Mouse (Mus musculus): ENCODE results near the gene Tmem242.
"Not testable (repeated sequence)": the region's sequence is repeated elsewhere in the genome, so short reads cannot be mapped to it uniquely, and the experiment has no call there.

The Tmem242 gene

DNA sequence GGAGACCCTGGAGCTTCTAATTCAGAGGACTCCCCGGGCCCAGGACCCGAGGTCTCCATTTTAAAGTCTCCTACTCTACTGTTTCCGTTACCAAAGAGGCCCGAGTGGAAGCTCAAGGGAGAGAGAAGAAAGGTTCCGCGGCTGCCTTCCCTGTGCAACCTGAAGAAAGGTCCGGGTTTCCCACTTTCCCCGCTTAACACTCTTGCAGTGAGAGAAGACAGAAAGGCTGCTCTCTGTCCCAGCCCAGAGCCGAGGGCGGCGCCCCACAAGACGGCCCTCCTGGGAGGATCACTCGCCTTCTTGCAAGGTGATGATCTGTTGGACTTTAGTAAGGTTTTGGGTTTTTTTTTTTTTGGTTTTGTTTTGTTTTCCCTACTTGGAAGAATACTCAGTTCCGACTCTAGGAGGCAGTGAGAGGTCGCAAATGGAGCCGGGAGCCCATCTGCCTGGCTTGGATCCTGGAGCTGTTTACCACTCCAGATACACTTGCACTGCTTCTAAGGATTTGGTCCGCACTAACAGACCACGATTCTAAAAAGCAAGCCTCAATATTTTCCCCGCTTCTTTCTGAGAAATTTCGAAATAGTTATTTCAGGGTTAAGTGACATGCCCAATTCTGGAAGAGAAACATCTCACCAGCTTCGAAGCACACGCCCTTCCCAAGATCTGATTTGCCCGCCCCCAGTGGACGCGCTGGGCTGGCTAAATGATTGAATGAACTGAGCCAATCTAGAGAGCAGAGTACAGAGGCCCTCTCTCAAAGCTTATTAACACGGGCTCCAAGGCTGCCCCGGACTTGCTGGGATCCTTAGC lies at the start of gene Tmem242:
TSS of gene Tmem242 (minus strand) at position 101 of the 813 bp plus-strand sequence.
- DNase-seq (ENCODE audit: low spot score), result peak; percentile 94

DNA sequence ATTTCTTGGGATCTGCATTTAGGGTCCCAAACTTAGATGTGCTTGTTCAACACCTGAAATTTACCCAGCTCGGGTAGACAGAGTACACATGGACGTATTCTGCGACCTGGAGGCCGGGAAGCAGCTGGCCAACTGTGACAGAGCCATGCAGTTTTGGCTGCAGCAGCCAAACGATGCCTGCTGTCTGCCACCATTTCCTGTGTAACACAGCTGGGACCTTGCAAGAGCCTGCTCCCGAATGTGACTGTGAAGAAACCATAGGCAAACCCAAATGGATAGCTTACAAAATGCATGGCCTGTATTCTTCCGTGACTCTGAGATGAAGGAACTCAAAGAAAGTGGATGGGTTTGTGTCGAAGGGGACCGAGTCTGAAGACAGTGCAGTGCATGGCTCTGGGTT lies 48.1 kb upstream of the Tmem242 start:
- DNase-seq (ENCODE audit: low spot score), result no peak

DNA sequence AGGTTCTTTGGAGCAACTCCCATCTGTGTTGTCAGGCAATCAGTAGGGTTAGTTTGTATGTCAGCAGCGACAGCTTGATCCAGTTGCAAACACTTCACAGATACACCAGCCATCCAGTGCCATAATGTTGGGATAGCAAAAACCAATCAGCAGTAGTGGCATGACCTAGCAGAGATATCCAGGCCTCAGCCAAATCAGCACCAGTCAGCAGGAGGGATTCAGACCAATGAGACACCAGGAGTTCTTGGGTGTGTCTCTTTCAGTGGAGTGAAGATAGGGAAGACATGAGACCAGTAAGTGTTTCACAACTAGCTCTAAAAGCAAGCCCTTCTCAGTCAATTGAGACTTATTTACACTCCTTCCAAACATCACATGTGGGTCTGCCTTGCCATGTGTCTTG lies 44.6 kb upstream of the Tmem242 start:
- DNase-seq (ENCODE audit: low spot score), result no peak

DNA sequence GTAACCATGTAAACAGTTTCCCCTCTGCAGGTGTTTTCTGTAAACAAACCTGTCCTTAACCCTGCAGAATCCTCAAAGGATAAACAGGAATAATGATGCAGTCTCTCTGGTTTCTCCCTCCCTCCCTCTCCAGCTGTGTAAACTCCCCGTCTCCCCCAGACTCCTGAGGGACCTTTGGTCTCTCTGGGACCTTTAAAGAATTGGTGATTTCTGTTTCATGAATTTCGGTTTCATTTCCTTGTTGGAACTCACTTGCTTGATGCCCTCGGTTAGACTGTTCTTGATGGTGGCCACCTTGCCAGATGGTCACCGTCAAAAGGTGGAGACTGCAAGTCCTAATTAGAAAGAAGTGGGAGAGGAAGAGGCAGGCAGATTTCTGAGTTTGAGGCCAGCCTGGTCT lies 43.4 kb upstream of the Tmem242 start:
- no peak for DNase-seq (ENCODE audit: low spot score)

DNA sequence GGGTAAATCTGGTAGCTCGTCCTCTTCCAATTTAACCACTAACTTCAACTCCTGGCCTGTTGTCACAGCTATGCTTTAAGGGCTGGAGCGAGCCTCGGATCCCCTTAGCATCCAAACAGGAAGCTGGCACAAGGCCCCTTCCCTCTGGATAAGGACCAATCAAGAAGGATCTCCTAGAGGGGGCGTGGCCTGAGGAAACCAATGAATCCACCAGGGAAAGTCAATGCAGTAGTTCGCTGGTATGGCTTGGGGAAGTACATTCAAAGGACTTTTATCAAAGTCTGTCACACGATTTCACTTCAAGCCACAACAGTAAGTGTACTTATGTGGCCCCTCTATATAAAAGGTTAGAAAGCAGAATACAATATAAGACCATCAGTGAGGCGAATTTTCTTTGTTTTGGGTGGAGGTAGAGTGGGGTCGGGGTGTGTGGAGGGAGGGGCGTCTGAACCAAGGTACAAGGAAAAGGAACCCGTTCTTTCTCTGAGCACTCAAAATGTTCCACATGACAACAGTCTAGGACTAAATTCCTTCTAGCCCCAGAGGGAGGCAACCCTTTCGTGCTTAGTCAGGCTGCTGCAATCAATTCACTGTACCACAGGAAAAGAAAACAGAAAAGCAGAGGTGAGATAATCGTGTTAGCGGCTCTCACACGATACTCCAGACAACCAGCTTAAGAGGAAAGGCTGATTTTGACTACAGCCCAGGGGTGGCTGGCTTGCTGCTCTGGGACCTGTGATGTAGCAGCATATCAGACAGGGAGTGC lies 36.1 kb upstream of the Tmem242 start:
- DNase-seq (ENCODE audit: low spot score), result peak; percentile 81

DNA sequence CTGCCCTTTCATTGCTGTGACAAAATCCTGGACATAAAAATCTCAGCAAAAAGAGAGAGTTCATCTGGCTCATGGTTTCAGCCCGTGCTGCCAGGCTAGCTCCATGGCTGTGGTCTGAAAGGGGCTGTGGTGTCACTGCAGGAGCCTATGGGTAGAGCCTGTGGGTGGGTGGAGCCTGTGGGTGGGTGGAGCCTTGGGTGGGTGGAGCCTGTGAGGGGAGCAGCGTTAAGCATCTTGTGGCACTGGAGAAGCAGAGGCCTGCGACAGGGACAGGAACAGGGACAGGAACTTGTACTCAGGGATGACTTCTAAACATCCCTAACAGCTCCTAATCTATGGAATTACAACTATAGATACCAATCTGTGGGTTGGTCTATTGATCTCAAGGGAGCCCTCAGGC lies 32.2 kb upstream of the Tmem242 start:
- DNase-seq (ENCODE audit: low spot score), result no peak

DNA sequence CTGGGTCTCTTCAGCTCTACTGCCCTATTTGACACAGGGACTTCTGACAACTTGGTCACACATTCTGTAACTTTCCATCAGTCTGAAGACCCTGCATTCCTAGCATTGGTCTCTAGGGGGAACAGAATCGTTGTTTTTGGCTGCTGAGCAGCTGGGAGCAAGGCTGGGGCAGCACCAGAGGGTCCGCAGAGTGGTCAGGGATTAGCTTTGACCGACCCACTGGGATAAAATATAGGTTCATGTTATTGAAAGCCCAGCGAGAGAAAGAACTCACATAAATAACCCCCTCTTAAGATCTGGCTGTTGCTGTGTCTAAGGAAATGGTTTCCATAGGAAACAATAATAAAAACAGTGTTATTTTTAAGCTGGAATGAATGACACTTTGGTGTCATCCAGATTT lies 27.1 kb upstream of the Tmem242 start:
- DNase-seq (ENCODE audit: low spot score), result no peak

DNA sequence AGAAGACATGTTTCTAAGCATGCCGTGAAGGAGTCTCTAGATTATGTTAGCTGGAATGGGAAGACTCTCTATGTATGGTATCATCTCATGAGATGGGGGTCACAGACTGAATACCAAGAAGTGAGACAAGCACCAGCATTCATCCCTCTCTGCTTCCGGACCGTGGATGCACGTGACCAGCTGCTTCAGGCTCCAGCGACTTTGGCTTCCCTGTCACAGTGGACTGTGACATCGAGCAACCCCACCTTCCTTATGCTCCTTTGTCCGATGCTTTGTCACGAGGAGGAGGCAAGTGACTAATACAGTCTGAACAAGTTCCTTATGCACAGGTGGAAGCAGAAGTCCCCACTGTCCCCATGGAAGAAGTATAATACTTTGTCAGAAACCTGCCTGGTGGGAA lies 26.7 kb upstream of the Tmem242 start:
- no peak for DNase-seq (ENCODE audit: low spot score)

DNA sequence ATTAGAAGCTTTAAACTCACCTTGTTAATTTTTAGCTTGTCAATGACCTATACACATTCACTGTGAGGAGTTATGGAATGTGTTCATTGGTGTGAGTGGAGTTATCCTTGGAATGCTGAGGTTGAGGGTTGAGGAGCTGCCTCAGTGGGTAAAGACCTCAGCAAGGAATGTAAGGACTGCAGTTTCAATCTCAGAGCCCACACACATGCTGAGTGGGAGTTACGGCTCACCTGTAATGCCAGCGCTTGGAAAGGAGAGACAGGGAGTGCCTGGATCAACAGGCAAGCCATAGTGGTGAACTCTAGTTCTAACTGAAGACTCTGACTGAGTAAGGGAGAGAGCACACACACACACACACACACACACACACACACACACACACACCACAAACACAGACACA lies 23.9 kb upstream of the Tmem242 start:
- DNase-seq (ENCODE audit: low spot score), result no peak

DNA sequence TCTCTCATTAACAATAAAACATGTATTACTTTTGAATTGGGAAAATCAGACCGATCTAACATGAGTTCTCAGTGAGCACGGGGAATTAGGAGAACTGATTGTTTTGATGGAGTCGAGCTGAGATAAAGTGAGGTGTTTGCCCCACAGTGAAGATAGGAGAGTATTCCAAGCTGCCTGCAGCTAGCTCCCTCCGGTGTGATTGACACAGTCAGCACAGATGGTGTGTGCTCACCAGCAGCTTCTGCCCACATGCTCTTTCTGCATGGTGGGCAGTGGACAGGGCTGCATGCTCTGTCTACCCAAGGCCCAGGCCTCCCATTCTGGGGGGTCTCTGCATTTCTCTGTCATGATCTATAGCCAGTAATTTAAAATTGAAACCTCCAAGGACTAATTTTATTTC lies 13.6 kb upstream of the Tmem242 start:
- no peak for DNase-seq (ENCODE audit: low spot score)

DNA sequence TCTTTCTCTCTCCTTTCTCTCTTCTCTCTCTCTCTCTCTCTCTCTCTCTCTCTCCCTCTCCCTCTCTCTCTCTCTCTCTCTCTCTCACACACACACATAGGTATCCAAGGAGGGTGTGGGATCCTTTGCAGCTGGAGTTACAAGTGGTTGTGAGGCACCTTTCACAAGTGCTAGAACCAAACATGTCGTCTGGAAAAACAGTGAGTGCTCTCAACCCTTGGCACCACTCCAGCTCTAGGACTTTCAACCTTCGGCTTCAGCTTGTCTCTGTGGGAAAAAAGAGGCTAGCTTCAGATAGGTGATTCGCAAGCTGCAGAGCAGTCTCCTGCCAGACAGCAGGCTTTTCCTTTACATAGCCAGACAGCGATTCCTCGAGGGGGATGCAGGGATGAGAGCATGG lies 3.7 kb upstream of the Tmem242 start:
- DNase-seq (ENCODE audit: low spot score), result peak; percentile 20

DNA sequence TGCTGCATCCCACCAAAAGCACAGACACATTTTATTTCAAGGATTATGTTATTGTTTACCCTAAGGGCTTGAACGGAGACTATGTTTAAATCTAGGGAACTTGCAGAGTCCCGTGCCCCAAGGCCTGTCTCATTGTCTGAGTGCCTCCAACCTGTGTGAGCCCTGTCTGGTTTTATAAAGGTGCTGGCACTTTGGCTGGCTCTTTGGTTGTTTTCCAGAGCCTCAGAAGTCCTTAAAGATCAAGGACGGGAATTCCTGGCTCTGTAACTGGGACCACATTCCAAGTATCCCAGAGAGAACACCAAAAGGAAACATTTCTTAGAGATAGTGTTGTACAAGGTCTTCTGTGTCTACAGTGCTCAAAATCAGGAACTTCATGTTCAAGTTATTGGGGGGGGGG lies 3.2 kb upstream of the Tmem242 start:
- no peak for DNase-seq (ENCODE audit: low spot score)

DNA sequence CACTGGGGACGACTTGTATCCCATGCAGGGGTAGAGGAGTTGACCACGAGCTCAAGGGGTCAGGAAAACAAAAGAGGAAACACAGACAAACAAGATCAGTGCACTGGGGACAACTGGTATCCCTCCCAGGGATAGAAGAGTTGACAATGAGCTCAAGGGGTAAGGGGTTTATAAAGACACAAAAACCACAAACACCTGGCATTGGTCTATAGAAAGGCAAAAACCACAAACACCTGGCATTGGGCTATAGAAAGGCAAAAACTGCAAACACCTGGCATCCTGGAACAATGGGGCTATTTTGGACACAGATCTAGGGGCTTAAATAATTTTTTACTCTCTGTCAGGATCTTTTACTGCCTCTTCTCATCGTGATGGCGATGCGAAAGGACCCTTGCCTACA lies 2.3 kb upstream of the Tmem242 start:
- not testable (repeated sequence) for DNase-seq (ENCODE audit: low spot score)

DNA sequence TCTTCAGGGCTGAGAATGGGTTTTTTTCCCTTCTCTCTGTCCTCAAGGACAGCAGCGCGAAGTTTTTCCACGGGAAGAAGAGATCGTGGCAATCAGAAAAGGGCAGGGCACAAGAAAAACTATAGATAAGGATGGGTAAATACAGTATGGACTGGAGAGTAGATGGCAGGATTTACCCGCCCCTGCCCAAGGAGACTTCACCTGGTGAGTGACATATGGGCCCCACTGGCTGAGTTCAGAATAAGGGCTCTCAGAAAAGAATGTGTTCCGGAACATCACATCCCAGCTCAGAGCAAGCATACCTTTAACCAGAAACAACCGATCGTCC lies 264 bp downstream of the Tmem242 start:
- DNase-seq (ENCODE audit: low spot score), result no peak

DNA sequence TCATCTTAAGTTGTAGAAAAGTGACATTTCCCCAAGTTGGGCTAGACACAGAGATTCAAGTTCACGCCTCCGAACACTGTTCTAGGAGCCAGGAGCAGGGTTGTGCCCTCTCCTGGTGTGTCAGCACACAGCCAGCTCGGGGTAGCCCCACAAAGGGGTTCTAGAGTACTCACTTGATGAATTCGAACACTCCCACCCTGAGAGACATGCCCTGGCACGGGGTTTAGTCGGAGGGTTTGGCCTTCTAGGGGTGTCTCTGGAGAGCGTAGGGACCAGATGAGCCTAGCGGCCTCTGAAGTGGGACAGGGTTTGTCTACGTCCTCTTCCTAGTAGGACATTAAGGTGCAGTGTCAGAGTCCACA lies 10.3 kb downstream of the Tmem242 start:
- DNase-seq (ENCODE audit: low spot score), result no peak

DNA sequence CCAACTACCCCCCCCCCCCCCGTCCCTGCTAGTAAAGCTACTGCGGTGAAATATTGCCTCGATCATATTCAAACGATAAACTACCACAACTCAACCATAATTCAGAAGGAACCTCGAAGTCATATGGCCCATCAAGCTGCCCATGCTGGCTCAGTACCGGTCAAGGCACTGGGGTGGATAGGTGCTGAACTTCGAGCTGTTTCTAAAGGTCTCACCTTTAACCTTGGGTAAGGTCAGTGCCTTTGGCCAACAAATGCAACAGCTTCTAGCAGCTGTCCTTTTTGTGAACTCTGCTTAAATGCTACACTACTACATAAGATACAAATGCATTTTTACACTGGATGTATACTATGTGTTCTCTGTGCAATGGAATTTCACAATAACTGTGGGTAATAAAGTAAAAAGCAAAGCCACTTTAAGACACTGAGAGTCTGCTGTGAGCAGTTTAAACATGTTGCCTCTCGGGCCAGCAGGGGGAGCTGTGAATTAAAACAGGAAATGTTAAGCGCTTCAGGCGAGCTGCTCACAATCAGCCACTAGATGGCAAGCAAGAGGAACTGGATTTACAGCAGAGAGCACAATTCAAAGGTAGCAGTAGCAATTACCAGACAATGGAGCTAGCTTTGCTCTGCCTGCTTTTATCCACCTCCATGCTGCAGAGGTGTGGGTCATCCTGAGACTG lies 10.8 kb downstream of the Tmem242 start:
- peak; percentile 95 for DNase-seq (ENCODE audit: low spot score)

DNA sequence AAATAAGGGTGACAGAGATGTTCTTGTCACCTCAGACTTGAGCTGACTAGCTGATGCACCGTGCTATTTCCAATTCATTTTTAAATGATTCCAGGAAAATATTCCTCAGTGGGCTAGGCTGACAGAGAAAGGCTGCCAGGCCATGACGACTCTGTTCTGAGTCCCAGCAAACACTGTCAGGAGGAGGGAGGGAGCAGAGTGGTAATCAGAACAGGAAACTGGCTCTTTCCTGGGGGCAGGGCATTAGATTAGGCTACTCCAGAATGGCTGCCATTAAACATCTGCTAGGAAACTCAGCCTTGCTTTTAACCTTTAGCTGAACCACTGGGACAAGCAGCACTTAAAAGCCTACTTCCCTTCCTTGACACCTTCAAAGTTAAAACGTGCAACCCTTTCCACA lies 14.9 kb downstream of the Tmem242 start:
- peak; percentile 21 for DNase-seq (ENCODE audit: low spot score)

DNA sequence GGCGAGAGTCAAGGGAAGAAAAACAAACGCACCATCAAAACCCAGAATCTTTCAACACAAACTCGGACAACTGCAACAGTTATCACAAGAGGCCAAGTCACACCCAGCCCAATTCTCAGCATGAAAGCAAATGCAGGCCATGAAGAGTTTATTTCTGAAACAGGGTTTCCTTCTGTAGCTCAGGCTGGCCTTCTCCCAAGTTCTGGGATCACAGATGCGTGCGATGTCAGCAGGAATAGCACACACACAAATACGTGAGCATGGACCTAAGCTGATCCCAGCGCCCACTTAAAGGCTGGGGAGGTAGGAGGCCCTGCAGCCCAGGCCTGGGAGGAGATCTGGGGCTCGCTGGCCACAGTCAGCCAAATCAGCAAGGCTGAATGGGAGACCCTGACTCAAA lies 15.9 kb downstream of the Tmem242 start:
- DNase-seq (ENCODE audit: low spot score), result no peak

DNA sequence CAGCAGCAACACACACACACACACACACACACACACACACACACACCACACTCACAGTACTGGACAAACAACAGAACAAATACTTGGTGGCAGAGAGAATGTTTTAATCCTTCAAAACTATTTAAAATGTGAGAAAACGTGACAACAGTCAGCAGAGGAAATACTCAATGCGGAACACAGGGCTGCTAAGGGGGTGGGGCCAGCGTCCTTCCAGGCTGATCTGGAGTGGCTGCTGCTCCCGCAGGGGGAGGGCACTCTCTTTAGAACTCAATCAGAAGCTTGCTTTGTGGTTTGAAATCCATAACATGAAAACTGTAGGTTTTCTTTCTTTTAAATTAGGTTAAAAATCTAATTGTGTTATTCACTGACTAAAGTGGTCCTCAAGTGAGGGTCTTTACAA lies 18.2 kb downstream of the Tmem242 start:
- no peak for DNase-seq (ENCODE audit: low spot score)

DNA sequence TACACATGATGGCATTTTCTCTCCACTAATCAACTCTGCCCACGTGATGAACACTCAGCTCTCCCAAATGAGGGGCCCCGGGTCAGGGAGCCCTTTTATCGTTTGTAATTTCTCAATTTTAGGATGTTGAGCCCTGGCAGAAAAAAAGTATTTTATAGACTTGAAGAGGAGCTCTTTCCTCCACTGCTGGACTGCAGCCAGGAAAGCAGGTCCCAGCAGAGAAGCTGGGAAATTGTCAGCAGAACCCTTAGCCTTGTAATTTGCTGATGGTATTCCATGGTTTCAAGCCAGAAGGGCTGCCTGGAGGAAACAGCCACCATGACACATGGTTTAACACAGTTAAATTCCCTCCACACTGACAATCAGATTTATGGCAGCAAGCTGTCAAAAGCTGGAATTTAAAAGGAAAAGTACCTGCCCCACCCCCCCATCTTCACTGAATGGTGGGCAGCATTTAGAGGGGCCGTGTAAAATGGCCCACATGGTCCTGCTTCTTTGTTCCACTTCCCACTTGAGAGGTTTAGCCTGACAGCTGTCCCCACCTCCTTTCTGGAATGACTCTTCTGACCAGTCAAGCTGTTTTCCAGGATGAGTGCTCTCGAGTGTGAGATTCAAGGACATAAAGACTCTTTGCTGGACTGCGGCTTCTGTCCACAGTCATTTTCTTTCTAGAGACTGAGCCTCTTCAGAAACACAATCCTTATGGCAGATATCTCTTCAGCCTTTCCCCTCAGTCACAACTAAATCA lies 20.1 kb downstream of the Tmem242 start:
- no peak for DNase-seq (ENCODE audit: low spot score)

DNA sequence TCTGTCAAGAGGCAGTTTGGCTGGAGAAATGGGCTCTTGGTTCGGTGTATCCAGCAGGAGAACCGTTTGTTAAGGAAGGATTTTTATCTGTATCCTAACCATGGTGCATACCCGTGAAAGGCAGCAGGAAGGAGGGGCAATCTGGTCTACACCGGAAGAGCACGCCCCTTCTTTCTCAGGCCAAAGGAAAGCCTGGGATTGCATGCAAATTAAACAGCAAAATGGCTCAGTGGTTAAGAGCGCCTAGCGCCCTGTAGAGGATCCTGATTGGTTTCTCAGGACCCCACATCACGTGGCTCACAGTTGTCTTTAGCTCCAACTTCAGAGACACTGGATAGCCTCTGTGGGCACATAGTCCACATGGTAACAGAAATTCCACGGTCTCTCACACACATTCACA lies 21.0 kb downstream of the Tmem242 start:
- DNase-seq (ENCODE audit: low spot score), result no peak

DNA sequence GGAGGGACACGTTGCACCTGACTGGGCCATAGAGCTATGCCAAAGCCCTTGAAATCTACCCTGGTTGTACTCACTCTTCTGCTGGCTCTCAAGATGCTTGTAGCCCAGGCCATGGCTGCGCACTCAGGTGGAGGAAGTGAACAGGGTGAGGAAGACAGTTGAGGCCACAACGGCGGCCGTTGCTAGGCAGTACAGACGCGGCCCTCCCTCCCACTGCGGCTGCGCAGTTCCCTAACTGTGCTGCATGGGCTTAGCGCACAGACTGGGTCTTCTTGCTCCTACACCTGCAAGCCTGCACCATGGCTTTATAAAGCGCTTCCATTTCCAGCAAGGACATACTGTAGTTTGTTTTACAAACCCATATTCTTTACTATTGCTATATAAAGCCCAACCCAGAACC lies 21.5 kb downstream of the Tmem242 start, which contains the start of gene Ldhal6b:
TSS of gene Ldhal6b (minus strand) at position 223 of the 400 bp plus-strand sequence.
- DNase-seq (ENCODE audit: low spot score), result no peak

Data from MN1 (cell line).